Mouse (Mus musculus) intestine, postnatal 0 days (tissue): Measurements from ENCODE around the gene Pcx. TPM values are rescaled to one million over a fixed set of nuclear protein-coding genes. Genes with fewer than 3 reads are reported as not detected.

Experiments used
- ATAC-seq: fragments of 200-750 bp; cut with Nextera tagmentation; 2 replicates; pipeline ENCODE4 v1.8.0; 2017; ENCODE audit warnings: mild to moderate bottlenecking, moderate TSS enrichment, moderate library complexity
- H3K27ac ChIP-seq: fragments of 300-500 bp; sonication (generic); 2 replicates; pipeline ENCODE4 v1.5.1; 2014; ENCODE audit warnings: mild to moderate bottlenecking, low read depth, low read length, moderate library complexity
- H3K27me3 ChIP-seq: fragments of 300-500 bp; sonication (generic); replicated peaks from 2 replicates; pipeline ENCODE4 v1.6.1; 2014; ENCODE audit warnings: low read length, mixed read lengths; ENCODE audit not compliant: control insufficient read depth, insufficient read depth
- H3K36me3 ChIP-seq: fragments of 300-500 bp; sonication (generic); 2 replicates; pipeline ENCODE4 v1.6.1; 2014; ENCODE audit warnings: mild to moderate bottlenecking, moderate library complexity; ENCODE audit not compliant: control insufficient read depth, insufficient read depth
- H3K4me1 ChIP-seq: fragments of 300-500 bp; sonication (generic); replicated peaks from 2 replicates; pipeline ENCODE4 v1.6.1; 2014; ENCODE audit warnings: antibody characterized with exemption, low read length, mixed read lengths; ENCODE audit not compliant: control insufficient read depth, insufficient read depth
- H3K4me2 ChIP-seq: fragments of 300-500 bp; sonication (generic); replicated peaks from 2 replicates; pipeline ENCODE4 v1.6.1; 2014; ENCODE audit warnings: low read depth, mild to moderate bottlenecking, moderate library complexity
- H3K4me3 ChIP-seq: fragments of 300-500 bp; sonication (generic); 2 replicates; pipeline ENCODE4 v1.5.1; 2014; ENCODE audit warnings: low read depth, low read length
- H3K9ac ChIP-seq: fragments of 300-500 bp; sonication (generic); 2 replicates; pipeline ENCODE4 v1.6.1; 2014; ENCODE audit warnings: mild to moderate bottlenecking, low read depth, low read length
- H3K9me3 ChIP-seq: fragments of 300-500 bp; sonication (generic); 2 replicates; pipeline ENCODE4 v1.6.1; 2016; ENCODE audit warnings: mixed run types; ENCODE audit not compliant: control insufficient read depth
- CTCF ChIP-seq: sonication (generic); IDR thresholded peaks from 2 replicates; pipeline ENCODE4 v1.5.1; 2016; ENCODE audit warnings: low read depth, mild to moderate bottlenecking, control low read depth, antibody characterized with exemption, moderate library complexity
- WGBS: fragments of 180-500 bp; shearing (Covaris S2); extraction: QIAGEN DNeasy Blood & Tissue Kit; methylation state at CpG from one replicate; pipeline ENCODE4 v1.1.7; 2014; 5-methylcytosine and 5-hydroxymethylcytosine counted together
- polyA plus RNA-seq: library from polyadenylated mRNA; unstranded; fragments of >200 nt; fragmentation: Nextera tagmentation; extraction: Ambion mirVana; gene quantifications from 2 replicates; pipeline ENCODE4 v1.2.1, GENCODE M21; 2015

Pcx gene
- polyA plus RNA-seq, 1 experiment from 2014 or later, result 6.1 TPM

GRCm38 (mm10) chr19:4504830-4505229, 5.4 kb upstream of the Pcx start:
- ATAC-seq, result no peak
- no peak for TF ChIP-seq CTCF
- Histone ChIP-seq H3K4me2 (no peak overlapping the region), H3K4me1 (no peaks in the 10 kb centered on the region), H3K9me3 (no peaks in the 10 kb centered on the region), H3K27me3 (no peaks in the 10 kb centered on the region), H3K27ac (no peak overlapping the region), H3K36me3 (no peaks in the 10 kb centered on the region), H3K9ac (no peak overlapping the region), H3K4me3 (no peak overlapping the region)
- 95% methylated on average over 1 of the region's 1 CpGs for WGBS

- Histone ChIP-seq H3K4me3 (no peak overlapping the region), H3K27ac (no peak overlapping the region), H3K36me3 (no peaks in the 10 kb centered on the region), H3K4me1 (no peaks in the 10 kb centered on the region), H3K9ac (no peak overlapping the region), H3K9me3 (no peaks in the 10 kb centered on the region), H3K4me2 (no peak overlapping the region), H3K27me3 (no peaks in the 10 kb centered on the region; the same call in 1 of the 2 replicates)
- WGBS, result 36% methylated on average over 3 of the region's 3 CpGs
- ATAC-seq, result no peak
- no peak for TF ChIP-seq CTCF
Measured at GRCm38 (mm10) chr19:4507746-4508145, 2.5 kb upstream of the Pcx start.

- Histone ChIP-seq H3K27me3 (no peaks in the 10 kb centered on the region; the same call in 1 of the 2 replicates), H3K4me2 (peak overlapping the region; percentile 90), H3K4me1 (no peaks in the 10 kb centered on the region), H3K36me3 (no peaks in the 10 kb centered on the region), H3K4me3 (peak overlapping the region; percentile 63), H3K9ac (peak overlapping the region; percentile 47; the same call in 1 of the 2 replicates), H3K9me3 (no peaks in the 10 kb centered on the region), H3K27ac (no peak overlapping the region)
- no peak for TF ChIP-seq CTCF
- 7% methylated on average over 13 of the region's 13 CpGs for WGBS
- no peak for ATAC-seq
Measured at GRCm38 (mm10) chr19:4511116-4511841, 1.0 kb downstream of the Pcx start.

GRCm38 (mm10) chr19:4513236-4513858, 3.1 kb downstream of the Pcx start:
- Histone ChIP-seq H3K4me2 (no peak overlapping the region), H3K27me3 (no peaks in the 10 kb centered on the region; the same call in 1 of the 2 replicates), H3K9me3 (no peaks in the 10 kb centered on the region), H3K9ac (no peak overlapping the region), H3K4me1 (no peaks in the 10 kb centered on the region), H3K36me3 (no peaks in the 10 kb centered on the region), H3K27ac (no peak overlapping the region), H3K4me3 (no peak overlapping the region)
- no peak for ATAC-seq
- WGBS, result 65% methylated on average over 4 of the region's 4 CpGs
- no peak for TF ChIP-seq CTCF

GRCm38 (mm10) chr19:4515746-4516145, 5.5 kb downstream of the Pcx start:
- Histone ChIP-seq H3K4me1 (no peaks in the 10 kb centered on the region), H3K9ac (no peak overlapping the region), H3K4me3 (no peak overlapping the region), H3K4me2 (no peak overlapping the region), H3K9me3 (no peaks in the 10 kb centered on the region), H3K27me3 (no peaks in the 10 kb centered on the region; the same call in 1 of the 2 replicates), H3K36me3 (no peaks in the 10 kb centered on the region), H3K27ac (no peak overlapping the region)
- 59% methylated on average over 2 of the region's 2 CpGs for WGBS
- no peak for TF ChIP-seq CTCF
- ATAC-seq, result 0 out of 2 replicates have a peak, but pooled peaks have one; percentile 36

- no peak for ATAC-seq
- TF ChIP-seq CTCF, result no peak
- no peak overlapping the region for H3K4me2 ChIP-seq
Measured at GRCm38 (mm10) chr19:4516288-4516687, 6.0 kb downstream of the Pcx start.

More at GRCm38 (mm10) chr19:4516288-4516687, 6.0 kb downstream of the Pcx start:
- Histone ChIP-seq H3K9ac (no peak overlapping the region), H3K4me3 (no peak overlapping the region), H3K36me3 (no peaks in the 10 kb centered on the region), H3K27ac (no peak overlapping the region), H3K27me3 (no peaks in the 10 kb centered on the region; the same call in 1 of the 2 replicates), H3K9me3 (no peaks in the 10 kb centered on the region), H3K4me1 (no peaks in the 10 kb centered on the region)
- 68% methylated on average over 2 of the region's 2 CpGs for WGBS
